8 mouse cellular contexts compared by ENCODE assay signal in genomic region chr1:55575916-55576315, GRCm38 (mm10).
DNase-seq lines count a peak whose midpoint lies in the region.
"Had no signal": no experiment of that assay in that cellular context is flagged by ENCODE, and none has a peak within 500 bp of the region (broad histone marks: within the 10 kb centered on the region; RNA-seq: fewer than 3 reads in every experiment).

No protein-coding gene starts in this region.

- intact Hi-C loops in left cerebral cortex, postnatal 36 days (cut with DNase I), result no loop called here

- peak; percentile 64 for DNase-seq in urinary bladder, postnatal 14 days (ENCODE audit: low spot score)
- no peak for DNase-seq in urinary bladder, postnatal 10 days (ENCODE audit: low spot score)
- DNase-seq in adrenal gland, postnatal 36 days, result peak; percentile 56 to 64
- DNase-seq in left cerebral cortex, postnatal 36 days (ENCODE audit: low spot score in 2 of 2), result peak; percentile 13 to 24
- no peak for DNase-seq in B cell, adult 2 months
- no peak for DNase-seq in layer of hippocampus, adult 11-12 months (ENCODE audit: low spot score)
- no peak for DNase-seq in kidney, adult 18-20 months
- DNase-seq: liver, embryonic 13.5 days had no signal

Comparison
In these comparisons a context has a peak if more than half of its experiments do, and no peak if none do; other contexts are left out.
1. DNase-seq: peak in urinary bladder, postnatal 14 days (single experiment), adrenal gland, postnatal 36 days (2 of 2) and left cerebral cortex, postnatal 36 days (2 of 2); none in urinary bladder, postnatal 10 days (single experiment), B cell, adult 2 months (0 of 2), layer of hippocampus, adult 11-12 months (single experiment) and kidney, adult 18-20 months (single experiment).